Comparison of ENCODE assay signal across 12 mouse cellular contexts in the genomic region with DNA sequence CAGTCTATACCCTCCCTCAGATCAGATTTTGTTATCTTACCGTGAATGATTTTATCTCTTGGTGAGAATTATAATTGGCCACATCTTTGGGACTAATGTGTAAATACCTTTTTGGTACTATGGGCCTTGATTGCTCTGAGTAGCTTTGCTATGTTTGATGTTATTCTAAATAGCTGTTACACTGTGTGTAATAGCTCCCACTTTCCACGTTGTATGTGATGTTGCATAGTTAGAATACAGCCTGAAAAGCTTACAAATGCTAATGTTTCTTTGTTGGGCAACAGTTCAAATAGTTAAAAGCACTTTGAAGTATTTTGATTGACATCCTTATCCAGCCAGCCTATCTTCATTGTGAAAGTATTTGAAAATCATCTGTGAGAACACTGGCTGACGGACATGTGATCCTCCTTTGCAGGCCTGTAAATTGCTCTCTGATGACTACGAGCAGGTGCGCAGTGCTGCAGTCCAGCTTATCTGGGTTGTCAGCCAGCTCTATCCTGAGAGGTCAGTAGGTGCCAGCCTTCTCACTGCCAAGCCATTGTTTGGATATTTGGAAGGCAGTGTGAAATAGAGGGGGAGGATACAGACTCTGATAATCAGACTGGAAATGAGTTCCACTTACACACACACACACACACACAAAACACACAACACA. TPM values are rescaled to one million over a fixed set of nuclear protein-coding genes. Genes with fewer than 3 reads are reported as not detected.
A peak's percentile ranks its signal among the peaks of the same experiment; 100 is the strongest.
DNase-seq lines count a peak whose midpoint lies in the region; ATAC-seq and TF ChIP-seq lines count a peak whose summit lies in the region.
"Had no signal": no experiment of that assay in that cellular context is flagged by ENCODE, and none has a peak within 500 bp of the region (broad histone marks: within the 10 kb centered on the region; RNA-seq: fewer than 3 reads in every experiment).

No protein-coding gene starts in this region.

- no peaks in the 10 kb centered on the region for H3K9me3 ChIP-seq in limb, embryonic 13.5 days
- H3K9me3 ChIP-seq in limb, embryonic 10.5 days (replicated peaks), result no peaks in the 10 kb centered on the region
- H3K9me3 ChIP-seq in heart, postnatal 0 days (replicated peaks; ENCODE audit: control insufficient read depth, low read length), result no peaks in the 10 kb centered on the region
- H3K9me3 ChIP-seq: hindbrain, embryonic 13.5 days had no signal

- H3K27me3 ChIP-seq in limb, embryonic 13.5 days, result no peaks in the 10 kb centered on the region
- no peaks in the 10 kb centered on the region for H3K27me3 ChIP-seq in limb, embryonic 10.5 days (ENCODE audit: low read depth, poor library complexity, severe bottlenecking)
- H3K27me3 ChIP-seq in heart, postnatal 0 days (ENCODE audit: control insufficient read depth, insufficient read depth, low read length), result no peaks in the 10 kb centered on the region
- H3K27me3 ChIP-seq: hindbrain, embryonic 13.5 days had no signal

- peaks cover 62% of the 10 kb centered on the region for H3K36me3 ChIP-seq in limb, embryonic 13.5 days
- H3K36me3 ChIP-seq in limb, embryonic 10.5 days, result peaks cover 68% of the 10 kb centered on the region
- peaks cover 19% of the 10 kb centered on the region for H3K36me3 ChIP-seq in heart, postnatal 0 days (replicated peaks; ENCODE audit: control insufficient read depth, insufficient read depth, low read length)

- H3K9ac ChIP-seq in limb, embryonic 13.5 days, result no peak overlapping the region
- H3K9ac ChIP-seq in heart, postnatal 0 days (replicated peaks; ENCODE audit: low read depth, low read length), result no peak overlapping the region
- H3K9ac ChIP-seq: hindbrain, embryonic 13.5 days had no signal

- DNase-seq in limb, embryonic 10.5 days (ENCODE audit: low spot score), result no peak
- DNase-seq in cerebellum, adult 11-12 months, result peak; percentile 84
- DNase-seq in cerebellum, postnatal 10 days, result peak; percentile 76 to 80
- DNase-seq in heart, postnatal 0 days (ENCODE audit: low spot score), result peak; percentile 40
- no peak for DNase-seq in thymus, adult 18-20 months
- DNase-seq: kidney, postnatal 14 days; right cerebral cortex, postnatal 4 days; thymus, postnatal 25 days had no signal

- 0 out of 2 replicates have a peak, but pooled peaks have one; percentile 36 for ATAC-seq in limb, embryonic 13.5 days (ENCODE audit: low FRiP score, low read depth)
- peak; percentile 88 for ATAC-seq in heart, postnatal 0 days (ENCODE audit: insufficient read depth, low read depth)
- no peak for ATAC-seq in megakaryocyte-erythroid progenitor cell, adult 5-6 weeks (replicated peaks; ENCODE audit: low FRiP score, low TSS enrichment, poor library complexity, severe bottlenecking)
- ATAC-seq: activated CD4-positive, CD25-positive, alpha-beta regulatory T cell, adult 4 months had no signal

- H3K4me2 ChIP-seq in limb, embryonic 13.5 days (replicated peaks), result no peak overlapping the region
- H3K4me2 ChIP-seq in heart, postnatal 0 days (ENCODE audit: low read depth, low read length), result no peak overlapping the region
- H3K4me2 ChIP-seq: hindbrain, embryonic 13.5 days had no signal

- TF ChIP-seq CTCF in heart, postnatal 0 days (IDR thresholded peaks at IDR 0.05; ENCODE audit: low read depth), result no peak

- no peaks in the 10 kb centered on the region for H3K4me1 ChIP-seq in limb, embryonic 13.5 days
- H3K4me1 ChIP-seq in limb, embryonic 10.5 days, result no peaks in the 10 kb centered on the region
- H3K4me1 ChIP-seq in heart, postnatal 0 days (ENCODE audit: control insufficient read depth, insufficient read depth), result 0 out of 2 replicates have a peak, but pooled peaks cover 8% of the 10 kb centered on the region
- H3K4me1 ChIP-seq: hindbrain, embryonic 13.5 days had no signal

- no peak overlapping the region for H3K27ac ChIP-seq in limb, embryonic 13.5 days
- no peak overlapping the region for H3K27ac ChIP-seq in limb, embryonic 10.5 days
- peak overlapping the region; percentile 28; the same call in 1 of the 2 replicates for H3K27ac ChIP-seq in heart, postnatal 0 days (ENCODE audit: low read depth)
- H3K27ac ChIP-seq: hindbrain, embryonic 13.5 days had no signal

- peak; percentile 67 for TF ChIP-seq EP300 in heart, postnatal 0 days (IDR thresholded peaks at IDR 0.05; ENCODE audit: low read depth)

- 87% methylated on average over 5 of the region's 5 CpGs for WGBS in limb, embryonic 13.5 days
- WGBS in limb, embryonic 10.5 days, result 94% methylated on average over 5 of the region's 5 CpGs
- WGBS in heart, postnatal 0 days, result 29% methylated on average over 5 of the region's 5 CpGs

- H3K4me3 ChIP-seq in limb, embryonic 13.5 days, result no peak overlapping the region
- H3K4me3 ChIP-seq in limb, embryonic 10.5 days, result no peak overlapping the region
- H3K4me3 ChIP-seq in heart, postnatal 0 days (ENCODE audit: low read depth, low read length), result no peak overlapping the region
- H3K4me3 ChIP-seq: hindbrain, embryonic 13.5 days had no signal

RNA-seq across cellular contexts. Expression of gene Ints4, which starts 19.9 kb away (rescaled TPM):
- 52.9 and 57.3 TPM in 2 replicates for polyA plus RNA-seq in limb, embryonic 13.5 days (2015; fragmentation: Nextera tagmentation; extraction: Ambion mirVana)
- polyA plus RNA-seq in limb, embryonic 10.5 days (2016; fragmentation: Nextera tagmentation; extraction: Ambion mirVana), result 64.5 and 69.7 TPM in 2 replicates
- total RNA-seq in heart, postnatal 0 days (2014; rRNA removed; ENCODE audit: low replicate concordance), result 29.8 and 35.4 TPM in 2 replicates
- polyA plus RNA-seq in heart, postnatal 0 days (2015; fragmentation: Nextera tagmentation; extraction: Ambion mirVana), result 28.1 and 28.2 TPM in 2 replicates
- 42.6 and 71.6 TPM in 2 replicates for total RNA-seq in megakaryocyte-erythroid progenitor cell, adult 5-6 weeks (2014; fragmentation: Nextera tagmentation)
- 51.3 and 74.9 TPM in 2 replicates for total RNA-seq in megakaryocyte-erythroid progenitor cell, adult 5-6 weeks (2017)

RNA-seq across cellular contexts. Expression of gene Kctd14, which starts 49.6 kb away (rescaled TPM):
- polyA plus RNA-seq in limb, embryonic 13.5 days (2015; fragmentation: Nextera tagmentation; extraction: Ambion mirVana), result 4.5 and 5.5 TPM in 2 replicates
- polyA plus RNA-seq in limb, embryonic 10.5 days (2016; fragmentation: Nextera tagmentation; extraction: Ambion mirVana), result 0.69 and 1.0 TPM in 2 replicates
- total RNA-seq in heart, postnatal 0 days (2014; rRNA removed; ENCODE audit: low replicate concordance), result not detected in 2 replicates
- polyA plus RNA-seq in heart, postnatal 0 days (2015; fragmentation: Nextera tagmentation; extraction: Ambion mirVana), result 0.34 and 0.62 TPM in 2 replicates
- 8.5 and 10.1 TPM in 2 replicates for total RNA-seq in megakaryocyte-erythroid progenitor cell, adult 5-6 weeks (2014; fragmentation: Nextera tagmentation)
- 2.8 and 4.4 TPM in 2 replicates for total RNA-seq in megakaryocyte-erythroid progenitor cell, adult 5-6 weeks (2017)

Comparison
In these comparisons a context has a peak if more than half of its experiments do, and no peak if none do; other contexts are left out.
1. DNase-seq: peak in cerebellum, adult 11-12 months (single experiment), cerebellum, postnatal 10 days (2 of 2) and heart, postnatal 0 days (single experiment); none in limb, embryonic 10.5 days (single experiment) and thymus, adult 18-20 months (0 of 2).